Mouse (Mus musculus) heart, embryonic 14.5 days (tissue): ENCODE measurements around the gene Rcor3. TPM values are rescaled to one million over a fixed set of nuclear protein-coding genes. Genes with fewer than 3 reads are reported as not detected.

Experiments
- ATAC-seq: fragments of 200-750 bp; cut with Nextera tagmentation; 2 replicates; pipeline ENCODE4 v1.8.0; 2017; ENCODE audit warnings: low read depth, moderate TSS enrichment; ENCODE audit not compliant: insufficient number of reproducible peaks, insufficient read depth, low FRiP score
- H3K27ac ChIP-seq, 2 experiments: fragments of 200-500 bp in 1 of 2; fragments of 300-500 bp in 1 of 2; sonication (generic) in 1 of 2; replicated peaks in 1 of 2; 2 replicates each; pipeline ENCODE4 v1.5.1; 2012 to 2014; ENCODE audit warnings: low read depth in 2 of 2, low read length in 2 of 2, control low read depth in 1 of 2, mild to moderate bottlenecking in 1 of 2, mixed read lengths in 1 of 2; ENCODE audit not compliant: control insufficient read depth in 1 of 2, insufficient read depth in 1 of 2
- H3K27me3 ChIP-seq: fragments of 300-500 bp; sonication (generic); 2 replicates; pipeline ENCODE4 v1.6.1; 2014; ENCODE audit warnings: mild to moderate bottlenecking, low read length, control low read depth; ENCODE audit not compliant: control insufficient read depth, insufficient read depth
- H3K36me3 ChIP-seq: fragments of 300-500 bp; sonication (generic); 2 replicates; pipeline ENCODE4 v1.6.1; 2014; ENCODE audit warnings: mild to moderate bottlenecking, control low read depth, low read length, mixed read lengths; ENCODE audit not compliant: control insufficient read depth, insufficient read depth
- H3K4me1 ChIP-seq, 2 experiments: fragments of 200-500 bp in 1 of 2; fragments of 300-500 bp in 1 of 2; sonication (generic) in 1 of 2; 2 replicates each; pipeline ENCODE4 v1.6.1; 2012 to 2014; ENCODE audit warnings: low read length in 2 of 2, control low read depth in 1 of 2, mixed read lengths in 1 of 2; ENCODE audit not compliant: control insufficient read depth in 2 of 2, insufficient read depth in 2 of 2
- H3K4me2 ChIP-seq: fragments of 300-500 bp; sonication (generic); 2 replicates; pipeline ENCODE4 v1.6.1; 2014; ENCODE audit warnings: mild to moderate bottlenecking, low read length
- H3K4me3 ChIP-seq, 2 experiments: fragments of 200-500 bp in 1 of 2; fragments of 300-500 bp in 1 of 2; sonication (generic) in 1 of 2; 2 replicates each; pipeline ENCODE4 v1.5.1; 2012 to 2014; ENCODE audit warnings: low read length in 2 of 2, mild to moderate bottlenecking in 2 of 2, control low read depth in 1 of 2, low read depth in 1 of 2, moderate library complexity in 1 of 2; ENCODE audit not compliant: control insufficient read depth in 1 of 2, insufficient read depth in 1 of 2
- H3K9ac ChIP-seq: fragments of 300-500 bp; sonication (generic); 2 replicates; pipeline ENCODE4 v1.6.1; 2014; ENCODE audit warnings: mild to moderate bottlenecking, low read length
- H3K9me3 ChIP-seq: fragments of 300-500 bp; sonication (generic); 2 replicates; pipeline ENCODE4 v1.6.1; 2016; ENCODE audit warnings: low read length, control low read depth; ENCODE audit not compliant: control insufficient read depth
- WGBS: fragments of 180-500 bp; shearing (Covaris S2); extraction: QIAGEN DNeasy Blood & Tissue Kit; methylation state at CpG from one replicate; pipeline ENCODE4 v1.1.7; 2014; 5-methylcytosine and 5-hydroxymethylcytosine counted together
- polyA plus RNA-seq: library from polyadenylated mRNA; unstranded; fragments of >200 nt; fragmentation: Nextera tagmentation; extraction: Ambion mirVana; gene quantifications from 2 replicates; pipeline ENCODE4 v1.2.1, GENCODE M21; 2014

Gene Rcor3
- polyA plus RNA-seq, 1 experiment from 2014 or later, result 40.0 TPM

GRCm38 (mm10) chr1:192068188-192068587, 69.7 kb downstream of the Rcor3 start:
- peaks cover 49% of the 10 kb centered on the region for H3K36me3 ChIP-seq
- 48% methylated on average over 2 of the region's 2 CpGs for WGBS

GRCm38 (mm10) chr1:192066956-192067355, 70.9 kb downstream of the Rcor3 start:
- Histone ChIP-seq H3K27me3 (no peaks in the 10 kb centered on the region), H3K27ac (no peak overlapping the region), H3K9ac (no peak overlapping the region), H3K9me3 (no peaks in the 10 kb centered on the region), H3K4me1 (peaks cover 17 to 23% of the 10 kb centered on the region in 2 experiments), H3K36me3 (peaks cover 52% of the 10 kb centered on the region), H3K4me3 (no peak overlapping the region), H3K4me2 (no peak overlapping the region)
- ATAC-seq, result no peak
- 89% methylated on average over 3 of the region's 3 CpGs for WGBS

More at GRCm38 (mm10) chr1:192068188-192068587, 69.7 kb downstream of the Rcor3 start:
- no peaks in the 10 kb centered on the region for H3K9me3 ChIP-seq
- H3K9ac ChIP-seq, result no peak overlapping the region
- no peak for ATAC-seq
- H3K4me2 ChIP-seq, result no peak overlapping the region
- no peak overlapping the region for H3K4me3 ChIP-seq
- H3K27ac ChIP-seq, result no peak overlapping the region
- peaks cover 14 to 19% of the 10 kb centered on the region in 2 experiments for H3K4me1 ChIP-seq
- H3K27me3 ChIP-seq, result no peaks in the 10 kb centered on the region

- Histone ChIP-seq H3K9ac (no peak overlapping the region), H3K36me3 (peaks cover 59% of the 10 kb centered on the region), H3K27me3 (no peaks in the 10 kb centered on the region), H3K27ac (peak overlapping the region in 1 of 2 experiments; percentile 78; a peak in 3 of 4 replicates), H3K4me1 (peaks cover 8 to 18% of the 10 kb centered on the region in 2 experiments), H3K4me2 (no peak overlapping the region), H3K9me3 (no peaks in the 10 kb centered on the region), H3K4me3 (no peak overlapping the region)
- ATAC-seq, result no peak
- 89% methylated on average over 8 of the region's 8 CpGs for WGBS
These were observed 74.5 kb downstream of the Rcor3 start for GRCm38 (mm10) chr1:192063209-192063946.

DNA sequence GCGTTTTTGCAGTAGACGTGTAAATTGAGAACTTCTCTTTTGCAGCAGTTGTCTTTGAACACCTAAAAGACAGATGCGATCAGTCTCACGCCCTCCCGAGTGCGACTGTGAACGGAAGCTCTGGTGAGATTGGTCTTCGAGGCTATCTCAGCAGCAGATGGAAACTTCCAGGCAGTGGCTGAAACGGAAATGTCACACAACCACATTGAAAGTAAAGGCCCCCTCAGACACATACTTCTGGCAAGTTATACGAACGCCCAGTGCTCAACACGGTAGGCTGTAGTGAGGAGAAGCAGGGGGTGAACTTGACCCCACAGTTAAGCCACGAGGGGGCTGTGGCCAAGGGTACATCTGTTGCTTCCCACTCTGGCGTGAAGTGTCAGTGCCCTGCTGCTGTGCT, 75.2 kb downstream of the Rcor3 start:
- Histone ChIP-seq H3K9ac (no peak overlapping the region), H3K9me3 (no peaks in the 10 kb centered on the region), H3K27ac (peak overlapping the region; percentile 69 to 78), H3K4me1 (peaks cover 7 to 18% of the 10 kb centered on the region in 2 experiments), H3K36me3 (peaks cover 60% of the 10 kb centered on the region), H3K4me3 (no peak overlapping the region), H3K4me2 (no peak overlapping the region), H3K27me3 (no peaks in the 10 kb centered on the region)
- 74% methylated on average over 14 of the region's 14 CpGs for WGBS
- ATAC-seq, result no peak

GRCm38 (mm10) chr1:192061666-192062306, 76.1 kb downstream of the Rcor3 start:
- Histone ChIP-seq H3K4me1 (peaks cover 7 to 18% of the 10 kb centered on the region in 2 experiments), H3K27me3 (no peaks in the 10 kb centered on the region), H3K9me3 (no peaks in the 10 kb centered on the region; the same call in 1 of the 2 replicates), H3K4me3 (no peak overlapping the region), H3K27ac (peak overlapping the region; percentile 69 to 78), H3K4me2 (no peak overlapping the region), H3K9ac (no peak overlapping the region), H3K36me3 (peaks cover 61% of the 10 kb centered on the region)
- WGBS, result 11% methylated on average over 4 of the region's 4 CpGs
- peak; percentile 87 for ATAC-seq

DNA sequence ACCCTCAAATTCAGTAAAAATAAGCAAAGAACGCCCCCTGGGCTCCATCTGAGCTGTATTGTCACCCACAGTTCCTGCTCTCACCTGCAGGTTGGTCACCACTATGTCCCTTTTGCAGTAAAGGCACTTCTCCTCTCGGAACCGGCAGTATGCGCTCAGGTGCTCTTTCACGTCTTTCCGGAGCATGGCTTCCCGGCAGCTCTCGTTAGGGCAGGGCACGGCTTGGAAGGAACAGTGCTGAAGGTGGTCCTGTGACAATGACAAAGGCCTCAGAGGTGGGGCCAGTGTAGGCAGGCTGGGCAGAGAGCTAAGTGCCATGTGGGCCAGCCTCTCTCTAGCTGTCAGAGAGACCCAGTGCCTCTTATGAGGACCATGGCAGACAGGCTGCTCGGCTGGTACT, 79.0 kb downstream of the Rcor3 start:
- Histone ChIP-seq H3K4me2 (no peak overlapping the region), H3K4me3 (no peak overlapping the region), H3K9me3 (no peaks in the 10 kb centered on the region; the same call in 1 of the 2 replicates), H3K36me3 (peaks cover 45% of the 10 kb centered on the region), H3K27me3 (no peaks in the 10 kb centered on the region), H3K27ac (no peak overlapping the region), H3K9ac (no peak overlapping the region), H3K4me1 (peaks cover 11 to 24% of the 10 kb centered on the region in 2 experiments)
- ATAC-seq, result no peak
- WGBS, result 85% methylated on average over 10 of the region's 10 CpGs

DNA sequence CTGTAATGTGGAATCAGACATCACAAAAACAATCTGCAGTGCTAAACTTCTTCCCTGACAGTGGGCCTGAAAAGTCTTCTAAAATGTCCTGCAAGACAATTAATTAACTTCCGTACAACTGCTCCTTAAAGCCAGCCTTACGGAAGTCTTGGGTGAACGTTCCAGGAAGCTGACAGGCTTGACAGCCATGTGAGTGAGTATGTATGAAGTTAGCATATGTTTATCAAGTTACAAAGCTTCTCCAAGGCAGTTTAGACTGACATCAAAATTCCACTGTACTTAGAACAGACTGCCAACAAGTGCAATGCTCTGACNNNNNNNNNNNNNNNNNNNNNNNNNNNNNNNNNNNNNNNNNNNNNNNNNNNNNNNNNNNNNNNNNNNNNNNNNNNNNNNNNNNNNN, 84.1 kb downstream of the Rcor3 start:
- Histone ChIP-seq H3K4me1 (peaks cover 8 to 12% of the 10 kb centered on the region in 2 experiments), H3K4me2 (no peak overlapping the region), H3K9ac (no peak overlapping the region; the same call in 1 of the 2 replicates), H3K36me3 (peaks cover 34% of the 10 kb centered on the region), H3K9me3 (no peaks in the 10 kb centered on the region; the same call in 1 of the 2 replicates), H3K27me3 (no peaks in the 10 kb centered on the region), H3K27ac (peak overlapping the region; percentile 57 to 61; a peak in 3 of 4 replicates), H3K4me3 (no peak overlapping the region)
- ATAC-seq, result no peak
- WGBS, result 24% methylated on average over 3 of the region's 3 CpGs
